Comparison of ENCODE assay signal across 9 mouse cellular contexts in genomic region chr14:77484951-77485447, GRCm38 (mm10).
DNase-seq lines count a peak whose midpoint lies in the region; ATAC-seq and TF ChIP-seq lines count a peak whose summit lies in the region.
"Had no signal": no experiment of that assay in that cellular context is flagged by ENCODE, and none has a peak within 500 bp of the region (broad histone marks: within the 10 kb centered on the region; RNA-seq: fewer than 3 reads in every experiment).

No protein-coding gene starts in this region.

- no peak overlapping the region for H3K9ac ChIP-seq in liver, postnatal 0 days (replicated peaks)

- no peaks in the 10 kb centered on the region for H3K4me1 ChIP-seq in liver, postnatal 0 days (ENCODE audit: insufficient read depth)

- no peak for TF ChIP-seq CTCF in liver, postnatal 0 days (IDR thresholded peaks at IDR 0.05; ENCODE audit: low read depth)

- H3K27ac ChIP-seq in liver, postnatal 0 days (ENCODE audit: low read depth), result no peak overlapping the region
- H3K27ac ChIP-seq: left cerebral cortex, adult 2 months had no signal

- DNase-seq in right cerebral cortex, adult 2 months (ENCODE audit: low spot score in 2 of 2), result peak; percentile 47 to 64
- no peak for DNase-seq in right cerebral cortex, postnatal 4 days
- DNase-seq in cerebellum, adult 11-12 months, result peak; percentile 71
- peak; percentile 86 to 88 for DNase-seq in heart, adult 9 months (ENCODE audit: low spot score in 2 of 2)
- peak; percentile 78 for DNase-seq in layer of hippocampus, adult 9-11 months
- DNase-seq in skeletal muscle tissue, adult 2 months (ENCODE audit: low read depth, low spot score), result peak; percentile 93
- no peak for DNase-seq in thymus, postnatal 4 days
- DNase-seq in liver, postnatal 0 days, result no peak

- no peak for TF ChIP-seq EP300 in liver, postnatal 0 days (IDR thresholded peaks at IDR 0.05; ENCODE audit: low read depth)

- H3K4me3 ChIP-seq in liver, postnatal 0 days (ENCODE audit: low read depth, low read length), result no peak overlapping the region
- H3K4me3 ChIP-seq: left cerebral cortex, adult 2 months had no signal

- H3K9me3 ChIP-seq in liver, postnatal 0 days (ENCODE audit: low read length), result no peaks in the 10 kb centered on the region

- no peak overlapping the region for H3K4me2 ChIP-seq in liver, postnatal 0 days (ENCODE audit: low read depth, low read length)

- no peaks in the 10 kb centered on the region for H3K36me3 ChIP-seq in liver, postnatal 0 days (replicated peaks; ENCODE audit: insufficient read depth, low read length)

- no peak for ATAC-seq in liver, postnatal 0 days

- H3K27me3 ChIP-seq in liver, postnatal 0 days (ENCODE audit: insufficient read depth, low read length), result no peaks in the 10 kb centered on the region

- 82% methylated on average over 8 of the region's 8 CpGs for WGBS in liver, postnatal 0 days (ENCODE audit: insufficient replicate concordance)

Comparison
In these comparisons a context has a peak if more than half of its experiments do, and no peak if none do; other contexts are left out.
1. DNase-seq: peak in right cerebral cortex, adult 2 months (2 of 2), cerebellum, adult 11-12 months (single experiment), heart, adult 9 months (2 of 2), layer of hippocampus, adult 9-11 months (single experiment) and skeletal muscle tissue, adult 2 months (single experiment); none in right cerebral cortex, postnatal 4 days (single experiment), thymus, postnatal 4 days (single experiment) and liver, postnatal 0 days (single experiment).